Mouse (Mus musculus) CH12.LX (cell line): ENCODE measurements at regions not wholly inside any gene's neighbourhood (a gene's known extent, or its start where the extent isn't known, plus 50 kb on each side); places are given as distances from the start of the nearest gene placed in this dataset.

Experiments
- DNase-seq: peaks from one replicate; pipeline ENCODE4 v3.0.0-alpha.2; 2013; ENCODE audit errors: extremely low read depth
- H3K27ac ChIP-seq: 2 replicates; pipeline ENCODE4 v1.5.1; 2012; ENCODE audit warnings: low read depth, mild to moderate bottlenecking, control low read depth, moderate library complexity; ENCODE audit not compliant: insufficient read depth
- H3K27me3 ChIP-seq: replicated peaks from 2 replicates; pipeline ENCODE3; 2012; ENCODE audit warnings: inconsistent platforms
- H3K36me3 ChIP-seq, 2 experiments: replicated peaks in 1 of 2; 2 replicates each; pipeline versions ENCODE3 to v1.6.1; 2012; ENCODE audit warnings: inconsistent platforms in 1 of 2, low read length in 1 of 2, mild to moderate bottlenecking in 1 of 2, mixed read lengths in 1 of 2, moderate library complexity in 1 of 2; ENCODE audit not compliant: control insufficient read depth in 1 of 2, insufficient read depth in 1 of 2
- H3K4me1 ChIP-seq, 2 experiments: 2 replicates each; pipeline ENCODE4 v1.6.1; 2012; ENCODE audit warnings: inconsistent platforms in 1 of 2, moderate library complexity in 1 of 2; ENCODE audit not compliant: insufficient read depth in 2 of 2, control insufficient read depth in 1 of 2
- H3K4me2 ChIP-seq: 2 replicates; pipeline ENCODE4 v1.6.1; 2012; ENCODE audit warnings: low read depth, mild to moderate bottlenecking, control low read depth; ENCODE audit not compliant: poor library complexity, insufficient read depth, severe bottlenecking
- H3K4me3 ChIP-seq, 3 experiments: fragments of 150-350 bp in 1 of 3; sonication (generic) in 1 of 3; replicated peaks in 1 of 3; 2 replicates each; pipeline versions ENCODE3 to v1.5.1; 2011 to 2012; ENCODE audit warnings: low read depth in 2 of 3, low read length in 2 of 3, mild to moderate bottlenecking in 2 of 3, moderate library complexity in 2 of 3, control low read depth in 1 of 3, improper control_type of control experiment in 1 of 3, inconsistent platforms in 1 of 3, mixed read lengths in 1 of 3; ENCODE audit not compliant: poor library complexity in 1 of 3
- H3K79me2 ChIP-seq: replicated peaks from 2 replicates; pipeline ENCODE4 v1.6.1; 2012; ENCODE audit warnings: mild to moderate bottlenecking, moderate library complexity; ENCODE audit not compliant: control insufficient read depth, poor library complexity, insufficient read depth, severe bottlenecking; ENCODE audit errors: extremely low read depth
- H3K9ac ChIP-seq: 2 replicates; pipeline ENCODE4 v1.6.1; 2012; ENCODE audit warnings: low read depth, mild to moderate bottlenecking, control low read depth, moderate library complexity; ENCODE audit not compliant: insufficient read depth
- H3K9me3 ChIP-seq: replicated peaks from 2 replicates; pipeline ENCODE3; 2012; ENCODE audit warnings: low read length, inconsistent platforms, mixed read lengths
- BHLHE40 ChIP-seq: IDR thresholded peaks from 2 replicates; pipeline ENCODE4 v1.6.1; 2011; ENCODE audit warnings: mild to moderate bottlenecking, low read depth, low read length, improper control_type of control experiment
- CHD1 ChIP-seq: IDR thresholded peaks from 2 replicates; pipeline ENCODE4 v1.6.1; 2012; ENCODE audit warnings: low read depth, low read length, improper control_type of control experiment, inconsistent platforms
- CTCF ChIP-seq, 2 experiments: IDR thresholded peaks in 1 of 2; conservative IDR thresholded peaks in 1 of 2; 2 replicates each; pipeline ENCODE4 v1.5.1; 2011 to 2012; ENCODE audit warnings: low read depth in 2 of 2, low read length in 2 of 2, improper control_type of control experiment in 1 of 2, inconsistent platforms in 1 of 2, mild to moderate bottlenecking in 1 of 2, moderate library complexity in 1 of 2
- ELF1 ChIP-seq: IDR thresholded peaks from 2 replicates; pipeline ENCODE4 v1.6.1; 2014; ENCODE audit warnings: low read depth, mild to moderate bottlenecking, inconsistent platforms, low read length, improper control_type of control experiment
- EP300 ChIP-seq: IDR thresholded peaks from 2 replicates; pipeline ENCODE4 v1.6.1; 2011; ENCODE audit warnings: low read length, improper control_type of control experiment
- ETS1 ChIP-seq: conservative IDR thresholded peaks from 2 replicates; pipeline ENCODE4 v1.6.1; 2012; ENCODE audit warnings: low read depth, mild to moderate bottlenecking, inconsistent platforms, low read length, improper control_type of control experiment, moderate library complexity
- IRF4 ChIP-seq: IDR thresholded peaks from 2 replicates; pipeline ENCODE4 v1.6.1; 2014; ENCODE audit warnings: low read depth, mild to moderate bottlenecking, inconsistent platforms, low read length, improper control_type of control experiment
- KAT2A ChIP-seq: IDR thresholded peaks from 2 replicates; pipeline ENCODE4 v1.6.1; 2012; ENCODE audit warnings: low read length, improper control_type of control experiment, inconsistent platforms; ENCODE audit not compliant: insufficient replicate concordance
- MAFK ChIP-seq: IDR thresholded peaks from 2 replicates; pipeline ENCODE4 v1.6.1; 2011; ENCODE audit warnings: low read length, improper control_type of control experiment; ENCODE audit not compliant: insufficient replicate concordance
- MAZ ChIP-seq: IDR thresholded peaks from 2 replicates; pipeline ENCODE4 v1.6.1; 2012; ENCODE audit warnings: low read depth, mild to moderate bottlenecking, inconsistent platforms, low read length, improper control_type of control experiment, moderate library complexity
- MEF2A ChIP-seq: IDR thresholded peaks from 2 replicates; pipeline ENCODE4 v1.6.1; 2014; ENCODE audit warnings: low read depth, mild to moderate bottlenecking, inconsistent platforms, low read length, improper control_type of control experiment, borderline replicate concordance
- PAX5 ChIP-seq: IDR thresholded peaks from 2 replicates; pipeline ENCODE4 v1.6.1; 2012; ENCODE audit warnings: low read length, inconsistent platforms, mixed read lengths
- POLR2A ChIP-seq: IDR thresholded peaks from 2 replicates; pipeline ENCODE4 v1.6.1; 2011; ENCODE audit warnings: low read depth, mild to moderate bottlenecking, improper control_type of control experiment, low read length
- POLR2AphosphoS2 ChIP-seq: IDR thresholded peaks from 2 replicates; pipeline ENCODE4 v1.6.1; 2011; ENCODE audit warnings: low read depth, low read length, improper control_type of control experiment
- RCOR1 ChIP-seq: conservative IDR thresholded peaks from 2 replicates; pipeline ENCODE4 v1.6.1; 2012; ENCODE audit warnings: low read depth, mild to moderate bottlenecking, inconsistent platforms, low read length, improper control_type of control experiment
- SIN3A ChIP-seq: IDR thresholded peaks from 2 replicates; pipeline ENCODE4 v1.6.1; 2012; ENCODE audit warnings: low read length, improper control_type of control experiment, inconsistent platforms
- TBP ChIP-seq: conservative IDR thresholded peaks from 2 replicates; pipeline ENCODE4 v1.6.1; 2011; ENCODE audit warnings: low read depth, low read length, improper control_type of control experiment
- UBTF ChIP-seq: IDR thresholded peaks from 2 replicates; pipeline ENCODE4 v1.6.1; 2012; ENCODE audit warnings: low read depth, mild to moderate bottlenecking, inconsistent platforms, low read length, improper control_type of control experiment, moderate library complexity
- USF1 ChIP-seq: IDR thresholded peaks from 2 replicates; pipeline ENCODE4 v1.6.1; 2014; ENCODE audit warnings: low read depth, mild to moderate bottlenecking, inconsistent platforms, low read length, improper control_type of control experiment
- dilution Hi-C: fragments of 300-500 bp; cut with MboI; formaldehyde crosslinking; loops from 2 replicates; pipeline ENCODE4 v1.14.3; 2020; ENCODE audit warnings: low sequenced_read_pairs; ENCODE audit not compliant: extremely low pct_unique_long_range_greater_than_20kb, extremely low pct_ligation_motif_present
- in situ Hi-C: fragments of 300-500 bp; cut with MboI; formaldehyde crosslinking; loops from 3 replicates; pipeline ENCODE4 v1.14.3; 2019; ENCODE audit warnings: low sequenced_read_pairs, low pct_ligation_motif_present, low pct_unique_long_range_greater_than_20kb, mixed read lengths

DNA sequence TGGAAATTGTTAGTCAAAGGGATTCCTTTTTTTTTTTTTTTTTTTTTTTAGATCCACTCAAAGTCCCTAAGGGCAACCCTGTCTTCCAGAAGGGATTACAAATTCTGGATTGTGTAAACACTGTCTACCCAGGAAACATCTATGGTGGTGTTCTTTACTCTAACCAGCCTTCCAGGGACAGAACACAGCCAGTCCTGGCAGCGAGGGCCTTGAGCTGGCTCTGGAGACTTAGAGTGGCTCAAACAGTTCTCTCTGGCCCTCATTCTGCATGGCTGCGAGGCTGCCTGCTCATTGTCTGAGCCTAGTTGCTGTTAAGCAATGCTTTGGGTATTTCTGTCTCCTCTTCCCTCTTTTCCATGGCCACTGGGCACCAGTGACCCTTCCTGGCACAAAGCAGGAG is 112.2 kb upstream of the Pitx1 start:
- no peaks in the 10 kb centered on the region for H3K36me3 ChIP-seq
- in situ Hi-C loops = no loop called here
- H3K9ac ChIP-seq = no peak overlapping the region
- no peak overlapping the region for H3K27ac ChIP-seq
- TF ChIP-seq TBP = no peak
- no peak for TF ChIP-seq RCOR1
- TF ChIP-seq USF1 = no peak
- TF ChIP-seq BHLHE40 = no peak
- TF ChIP-seq, all 38 proteins: peak for 0
- H3K27me3 ChIP-seq = peaks cover 5% of the 10 kb centered on the region
- H3K4me1 ChIP-seq = no peaks in the 10 kb centered on the region
- peaks cover 3% of the 10 kb centered on the region for H3K9me3 ChIP-seq
- DNase-seq = no peak
- no peaks in the 10 kb centered on the region for H3K79me2 ChIP-seq
- H3K4me2 ChIP-seq = no peak overlapping the region
- dilution Hi-C loops = no loop called here
- H3K4me3 ChIP-seq = no peak overlapping the region

DNA sequence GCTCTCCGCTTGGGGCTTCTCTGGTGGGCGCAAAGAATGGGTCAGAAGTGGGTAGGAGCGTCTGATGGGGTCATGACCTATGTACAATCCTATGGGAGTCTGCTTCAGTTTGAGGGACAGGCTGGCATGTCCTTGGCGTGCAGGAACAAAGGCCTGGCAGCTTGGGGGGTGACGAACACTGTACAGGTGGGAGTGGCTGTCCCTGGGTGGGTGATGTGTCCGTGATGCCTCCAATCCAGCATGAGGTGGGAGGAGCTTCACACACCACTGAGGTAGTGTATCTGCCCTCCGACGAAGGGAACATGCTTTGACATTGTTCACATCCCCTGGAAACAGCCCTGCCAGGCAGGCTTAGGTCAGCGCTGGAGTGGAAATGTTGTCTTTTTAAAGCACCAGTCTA is 101.4 kb upstream of the Pitx1 start:
- no peak overlapping the region for H3K27ac ChIP-seq
- no peak for TF ChIP-seq USF1
- no peak for TF ChIP-seq TBP
- TF ChIP-seq PAX5 = no peak
- no peak for TF ChIP-seq IRF4
- no peak for TF ChIP-seq ETS1
- no peak for TF ChIP-seq CTCF (conservative IDR thresholded peaks at IDR 0.05 in 1 of 2, IDR thresholded peaks at IDR 0.05 in 1 of 2; ENCODE audit: low read depth in 2 of 2, low read length in 2 of 2)
- no peak for TF ChIP-seq CHD1
- no peak for TF ChIP-seq EP300
- TF ChIP-seq SIN3A = no peak
- no peak for TF ChIP-seq KAT2A
- TF ChIP-seq MAZ = no peak
- TF ChIP-seq POLR2A = no peak
- H3K9ac ChIP-seq = no peak overlapping the region
- H3K27me3 ChIP-seq = no peaks in the 10 kb centered on the region
- H3K4me2 ChIP-seq = no peak overlapping the region
- in situ Hi-C loops (no loop called here), dilution Hi-C loops (no loop called here)
- H3K4me3 ChIP-seq = no peak overlapping the region
- no peaks in the 10 kb centered on the region for H3K79me2 ChIP-seq
- H3K9me3 ChIP-seq = peaks cover 3% of the 10 kb centered on the region
- no peaks in the 10 kb centered on the region for H3K36me3 ChIP-seq
- H3K4me1 ChIP-seq = peaks cover 4 to 16% of the 10 kb centered on the region in 2 experiments
- DNase-seq = no peak

DNA sequence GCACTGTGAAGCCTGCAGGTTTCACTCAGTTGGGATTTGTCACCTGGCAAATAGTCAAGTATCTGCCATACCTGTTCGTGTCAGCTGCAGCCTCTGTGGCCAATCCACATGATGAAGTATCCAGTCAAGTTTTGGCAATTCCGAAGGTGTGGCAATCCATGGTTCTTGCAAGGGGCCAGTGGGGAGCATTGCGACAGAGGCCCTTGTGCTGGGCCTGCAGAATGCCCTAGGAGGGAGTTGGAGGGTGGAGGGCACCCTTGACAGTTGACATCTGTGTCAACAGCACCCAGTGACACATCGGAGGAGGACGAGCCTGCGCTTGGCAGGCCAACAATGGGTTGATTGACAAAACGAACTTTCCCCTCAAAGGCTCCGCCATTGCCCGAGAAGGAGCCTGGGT is 101.0 kb upstream of the Pitx1 start:
- dilution Hi-C loops = no loop called here
- no peaks in the 10 kb centered on the region for H3K79me2 ChIP-seq
- DNase-seq = no peak
- TF ChIP-seq POLR2A (no peak), MEF2A (no peak), MAFK (no peak), ETS1 (no peak), CTCF (conservative IDR thresholded peaks at IDR 0.05 in 1 of 2, IDR thresholded peaks at IDR 0.05 in 1 of 2; ENCODE audit: low read depth in 2 of 2, low read length in 2 of 2) (no peak), UBTF (no peak), TBP (no peak), USF1 (no peak), KAT2A (no peak), POLR2AphosphoS2 (no peak), ELF1 (no peak)
- no peak overlapping the region for H3K4me3 ChIP-seq
- peaks cover 3% of the 10 kb centered on the region for H3K9me3 ChIP-seq
- H3K36me3 ChIP-seq = no peaks in the 10 kb centered on the region
- no peak overlapping the region for H3K9ac ChIP-seq
- H3K27ac ChIP-seq = no peak overlapping the region
- H3K4me1 ChIP-seq = peaks cover 4 to 16% of the 10 kb centered on the region in 2 experiments
- H3K27me3 ChIP-seq = no peaks in the 10 kb centered on the region
- no peak overlapping the region for H3K4me2 ChIP-seq
- in situ Hi-C loops = no loop called here
